Mouse (Mus musculus) midbrain, embryonic 10.5 days (tissue): ENCODE measurements around the gene Gsdme. TPM values are rescaled to one million over a fixed set of nuclear protein-coding genes. Genes with fewer than 3 reads are reported as not detected.

Experiments
- DNase-seq: peaks from one replicate; pipeline ENCODE4 v3.0.0-alpha.2; 2017; ENCODE audit warnings: low spot score
- H3K27ac ChIP-seq: fragments of 300-500 bp; sonication (generic); replicated peaks from 2 replicates; pipeline ENCODE4 v1.5.1; 2016; ENCODE audit warnings: mild to moderate bottlenecking
- H3K27me3 ChIP-seq: fragments of 300-500 bp; sonication (generic); 2 replicates; pipeline ENCODE4 v1.6.1; 2016; ENCODE audit warnings: low read depth, mild to moderate bottlenecking; ENCODE audit not compliant: poor library complexity, severe bottlenecking
- H3K36me3 ChIP-seq: fragments of 300-500 bp; sonication (generic); 2 replicates; pipeline ENCODE4 v1.6.1; 2016; ENCODE audit warnings: mild to moderate bottlenecking, moderate library complexity
- H3K4me1 ChIP-seq: fragments of 300-500 bp; sonication (generic); 2 replicates; pipeline ENCODE4 v1.6.1; 2016
- H3K4me3 ChIP-seq: fragments of 300-500 bp; sonication (generic); 2 replicates; pipeline ENCODE4 v1.5.1; 2016; ENCODE audit warnings: mild to moderate bottlenecking, moderate library complexity
- H3K9me3 ChIP-seq: fragments of 300-500 bp; sonication (generic); replicated peaks from 2 replicates; pipeline ENCODE4 v1.6.1; 2016; ENCODE audit warnings: mild to moderate bottlenecking
- WGBS: fragments of 180-500 bp; shearing (Covaris S2); methylation state at CpG from one replicate; pipeline ENCODE4 v1.1.7; 2016; 5-methylcytosine and 5-hydroxymethylcytosine counted together
- polyA plus RNA-seq: library from polyadenylated mRNA; unstranded; fragments of >200 nt; fragmentation: Nextera tagmentation; extraction: Ambion mirVana; gene quantifications from 2 replicates; pipeline ENCODE4 v1.2.1, GENCODE M21; 2016

The Gsdme gene
- polyA plus RNA-seq, 1 experiment from 2014 or later: 52.9 TPM

DNA sequence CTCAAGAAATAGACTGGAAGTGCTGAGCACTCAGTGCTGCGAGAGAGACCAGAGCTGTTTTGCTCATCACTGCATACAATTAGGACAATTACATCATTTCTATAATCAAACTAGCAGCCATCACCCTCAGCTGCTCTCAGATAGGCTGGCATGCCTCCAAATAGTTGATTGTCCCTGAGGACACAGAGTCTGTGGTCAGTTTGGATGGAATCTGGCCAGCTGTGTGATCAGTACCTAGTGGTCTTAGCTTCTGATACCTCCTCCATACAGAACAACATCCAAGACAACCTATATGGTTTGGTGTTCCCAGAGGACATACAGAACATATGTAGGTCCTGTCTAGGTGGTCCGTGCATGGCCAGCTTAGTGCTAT is 48.3 kb downstream of the Gsdme start:
- no peak overlapping the region for H3K4me3 ChIP-seq
- no peak for DNase-seq
- no peak overlapping the region for H3K27ac ChIP-seq
- H3K36me3 ChIP-seq: 0 out of 2 replicates have a peak, but pooled peaks cover 5% of the 10 kb centered on the region
- H3K27me3 ChIP-seq: no peaks in the 10 kb centered on the region
- no peaks in the 10 kb centered on the region for H3K9me3 ChIP-seq
- no peaks in the 10 kb centered on the region for H3K4me1 ChIP-seq
- 96% methylated on average over 2 of the region's 2 CpGs for WGBS

GRCm38 (mm10) chr6:50214711-50215372 is 48.8 kb downstream of the Gsdme start:
- H3K4me1 ChIP-seq: no peaks in the 10 kb centered on the region
- no peaks in the 10 kb centered on the region for H3K9me3 ChIP-seq
- H3K36me3 ChIP-seq: 0 out of 2 replicates have a peak, but pooled peaks cover 5% of the 10 kb centered on the region
- H3K4me3 ChIP-seq: no peak overlapping the region
- WGBS: 80% methylated on average over 2 of the region's 2 CpGs
- DNase-seq: no peak
- H3K27me3 ChIP-seq: no peaks in the 10 kb centered on the region
- H3K27ac ChIP-seq: no peak overlapping the region

GRCm38 (mm10) chr6:50205093-50205492 is 58.6 kb downstream of the Gsdme start:
- no peak for DNase-seq
- H3K4me3 ChIP-seq: no peak overlapping the region
- WGBS: 91% methylated on average over 4 of the region's 4 CpGs
- H3K36me3 ChIP-seq: no peaks in the 10 kb centered on the region
- no peaks in the 10 kb centered on the region for H3K9me3 ChIP-seq
- H3K27ac ChIP-seq: no peak overlapping the region
- no peaks in the 10 kb centered on the region for H3K4me1 ChIP-seq
- no peaks in the 10 kb centered on the region for H3K27me3 ChIP-seq

DNA sequence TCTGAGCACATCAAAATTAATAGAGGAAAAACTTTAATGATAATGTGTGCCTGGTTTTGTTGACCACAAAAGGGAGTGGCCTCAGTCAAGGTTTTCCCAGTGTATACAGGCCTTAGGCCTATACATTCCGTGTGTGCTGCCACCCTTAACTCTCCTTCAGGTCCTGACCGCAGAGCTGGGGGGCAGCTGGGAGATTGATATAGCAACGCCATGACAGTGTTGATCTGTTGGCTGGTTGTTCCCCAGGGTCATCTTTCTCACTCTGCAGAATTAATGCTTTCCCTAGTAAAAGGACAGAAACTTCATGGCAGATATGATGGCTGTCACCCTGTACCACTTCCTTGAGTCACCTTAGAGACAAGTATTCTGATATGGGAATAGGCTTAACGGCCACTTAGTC is 59.3 kb downstream of the Gsdme start:
- Histone ChIP-seq H3K4me1 (no peaks in the 10 kb centered on the region), H3K27ac (no peak overlapping the region), H3K36me3 (no peaks in the 10 kb centered on the region), H3K4me3 (no peak overlapping the region), H3K9me3 (no peaks in the 10 kb centered on the region), H3K27me3 (no peaks in the 10 kb centered on the region)
- 91% methylated on average over 4 of the region's 4 CpGs for WGBS
- DNase-seq: no peak

GRCm38 (mm10) chr6:50193851-50194250 is 69.8 kb downstream of the Gsdme start:
- WGBS: 89% methylated on average over 5 of the region's 5 CpGs
- H3K4me1 ChIP-seq: no peaks in the 10 kb centered on the region
- H3K36me3 ChIP-seq: peaks cover 55% of the 10 kb centered on the region
- no peak overlapping the region for H3K4me3 ChIP-seq
- DNase-seq: no peak
- no peaks in the 10 kb centered on the region for H3K27me3 ChIP-seq
- H3K9me3 ChIP-seq: no peaks in the 10 kb centered on the region
- H3K27ac ChIP-seq: no peak overlapping the region

- no peaks in the 10 kb centered on the region for H3K9me3 ChIP-seq
- H3K4me3 ChIP-seq: no peak overlapping the region
- no peaks in the 10 kb centered on the region for H3K4me1 ChIP-seq
- H3K36me3 ChIP-seq: peaks cover 48% of the 10 kb centered on the region
- no peak overlapping the region for H3K27ac ChIP-seq
- DNase-seq: no peak
- WGBS: 96% methylated on average over 3 of the region's 3 CpGs
- H3K27me3 ChIP-seq: no peaks in the 10 kb centered on the region
Measured at GRCm38 (mm10) chr6:50192822-50193221, 70.8 kb downstream of the Gsdme start.

DNA sequence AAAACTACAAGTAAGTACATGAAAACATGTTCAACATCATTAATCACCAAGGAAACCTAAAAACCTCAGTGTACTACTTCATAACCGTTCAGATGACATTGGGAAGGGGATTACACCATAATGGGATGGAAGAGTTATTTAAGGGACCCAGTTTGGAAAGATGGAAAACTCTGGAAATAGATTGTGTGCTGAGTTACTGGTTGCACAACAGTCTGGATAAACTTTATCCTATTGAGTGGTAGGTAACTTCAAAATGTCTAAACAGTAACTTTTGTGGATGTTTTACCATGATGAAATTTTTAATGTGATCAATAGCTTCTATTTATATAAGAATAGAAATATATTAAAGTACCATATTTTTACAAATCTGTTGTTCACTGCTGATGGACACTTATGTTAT is 71.5 kb downstream of the Gsdme start:
- H3K36me3 ChIP-seq: peaks cover 41% of the 10 kb centered on the region
- H3K4me1 ChIP-seq: no peaks in the 10 kb centered on the region
- no peak overlapping the region for H3K27ac ChIP-seq
- no peaks in the 10 kb centered on the region for H3K9me3 ChIP-seq
- 87% methylated on average over 1 of the region's 1 CpGs for WGBS
- no peak for DNase-seq
- H3K27me3 ChIP-seq: no peaks in the 10 kb centered on the region
- H3K4me3 ChIP-seq: no peak overlapping the region

DNA sequence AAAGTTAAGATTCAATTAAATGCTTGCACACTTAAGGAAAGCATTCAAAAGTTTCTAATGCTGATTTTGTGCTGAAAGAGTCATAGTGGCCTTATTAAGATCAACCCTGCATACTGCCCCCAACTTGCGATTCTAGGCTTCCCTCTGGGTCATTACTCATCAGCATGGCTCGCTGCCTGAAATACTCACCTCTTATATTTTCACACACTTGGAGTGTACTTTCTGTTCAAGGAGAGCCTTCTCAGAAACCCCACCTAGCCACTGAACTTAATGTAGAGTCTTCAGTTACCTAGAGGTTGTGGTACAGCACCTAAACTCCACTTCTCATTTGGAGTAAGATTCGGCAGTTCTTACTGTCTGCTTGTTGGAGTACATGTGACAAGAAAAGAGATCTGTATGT is 72.1 kb downstream of the Gsdme start:
- no peaks in the 10 kb centered on the region for H3K27me3 ChIP-seq
- 94% methylated on average over 3 of the region's 3 CpGs for WGBS

GRCm38 (mm10) chr6:50189376-50189775 is 74.3 kb downstream of the Gsdme start:
- no peak for DNase-seq
- no peaks in the 10 kb centered on the region for H3K27me3 ChIP-seq

More for the DNA sequence above, 72.1 kb downstream of the Gsdme start:
- Histone ChIP-seq H3K9me3 (no peaks in the 10 kb centered on the region), H3K27ac (no peak overlapping the region), H3K4me3 (no peak overlapping the region), H3K36me3 (peaks cover 37% of the 10 kb centered on the region), H3K4me1 (no peaks in the 10 kb centered on the region)
- DNase-seq: no peak

DNA sequence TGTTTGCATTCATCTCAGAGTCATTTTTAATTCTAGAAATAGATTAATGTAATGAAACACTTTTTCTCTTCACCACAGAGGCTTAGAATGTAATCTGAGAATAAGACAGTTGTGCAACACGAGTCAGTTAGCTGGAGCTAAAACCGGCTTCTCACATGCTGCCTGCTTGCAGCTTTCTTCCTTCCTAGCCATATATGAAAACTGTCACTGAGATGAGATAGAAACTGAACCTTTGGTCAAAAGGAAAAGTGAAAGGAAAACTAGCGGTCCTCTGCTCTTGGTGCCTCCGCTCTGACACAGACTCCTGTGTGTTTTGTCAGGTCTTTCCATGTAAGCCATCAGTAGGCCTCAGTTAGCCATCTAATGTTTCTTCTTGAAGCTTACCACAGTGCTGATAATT is 75.7 kb downstream of the Gsdme start:
- H3K4me3 ChIP-seq: no peak overlapping the region
- H3K4me1 ChIP-seq: no peaks in the 10 kb centered on the region
- no peak overlapping the region for H3K27ac ChIP-seq
- no peak for DNase-seq
- H3K9me3 ChIP-seq: no peaks in the 10 kb centered on the region
- WGBS: 94% methylated on average over 4 of the region's 4 CpGs
- peaks cover 44% of the 10 kb centered on the region for H3K36me3 ChIP-seq
- no peaks in the 10 kb centered on the region for H3K27me3 ChIP-seq

More at GRCm38 (mm10) chr6:50189376-50189775, 74.3 kb downstream of the Gsdme start:
- Histone ChIP-seq H3K9me3 (no peaks in the 10 kb centered on the region), H3K27ac (no peak overlapping the region), H3K36me3 (peaks cover 37% of the 10 kb centered on the region), H3K4me1 (no peaks in the 10 kb centered on the region), H3K4me3 (no peak overlapping the region)

DNA sequence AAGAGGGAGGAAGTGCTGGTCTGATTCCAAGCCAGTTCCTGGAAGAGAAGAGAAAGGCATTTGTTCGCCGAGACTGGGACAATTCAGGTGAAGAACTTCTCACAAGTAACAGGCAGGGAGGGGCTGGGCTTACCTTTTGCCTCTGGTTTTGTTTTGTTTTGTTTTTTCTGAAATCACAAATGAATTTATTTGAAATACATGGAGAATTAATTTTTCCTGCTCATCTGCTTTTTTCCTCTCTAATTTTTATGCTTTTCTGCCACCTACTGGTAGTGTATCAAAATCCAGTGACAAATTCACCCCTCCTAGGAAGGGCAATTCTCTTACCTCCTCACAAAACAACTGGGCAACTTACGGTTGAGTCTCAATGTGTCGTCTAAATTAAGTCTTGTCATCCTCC is 83.5 kb downstream of the Gsdme start:
- 87% methylated on average over 4 of the region's 4 CpGs for WGBS
- no peak for DNase-seq
- H3K9me3 ChIP-seq: no peaks in the 10 kb centered on the region

DNA sequence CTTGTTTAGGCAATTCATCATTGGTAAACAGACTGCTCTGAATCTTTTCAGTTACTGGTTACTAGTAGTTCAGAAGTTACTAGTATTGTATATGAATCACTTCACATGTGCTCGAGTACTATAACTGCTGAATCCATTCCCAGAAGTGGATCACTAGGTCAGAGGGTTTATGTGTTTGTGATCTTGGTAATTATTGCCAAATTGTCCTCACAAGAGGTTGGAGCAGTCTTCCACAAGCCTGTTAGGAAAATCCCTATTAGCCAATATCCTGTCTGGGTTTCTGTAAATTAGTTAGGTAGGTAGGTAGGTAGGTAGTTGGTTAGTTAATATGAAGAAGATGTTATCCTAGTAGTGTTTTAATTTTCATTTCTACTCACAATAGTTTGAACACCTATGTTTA is 87.9 kb downstream of the Gsdme start:
- H3K36me3 ChIP-seq: peaks cover 28% of the 10 kb centered on the region
- WGBS: 84% methylated on average over 1 of the region's 1 CpGs

More for the DNA sequence above, 83.5 kb downstream of the Gsdme start:
- H3K27me3 ChIP-seq: no peaks in the 10 kb centered on the region
- no peak overlapping the region for H3K27ac ChIP-seq
- H3K4me1 ChIP-seq: no peaks in the 10 kb centered on the region
- peaks cover 36% of the 10 kb centered on the region for H3K36me3 ChIP-seq
- H3K4me3 ChIP-seq: no peak overlapping the region

GRCm38 (mm10) chr6:50169771-50170170 is 93.9 kb downstream of the Gsdme start:
- Histone ChIP-seq H3K36me3 (peaks cover 32% of the 10 kb centered on the region), H3K4me3 (no peak overlapping the region), H3K9me3 (0 out of 2 replicates have a peak, but pooled peaks cover 4% of the 10 kb centered on the region)

More for the DNA sequence above, 87.9 kb downstream of the Gsdme start:
- no peak overlapping the region for H3K4me3 ChIP-seq
- H3K27me3 ChIP-seq: no peaks in the 10 kb centered on the region
- 0 out of 2 replicates have a peak, but pooled peaks cover 4% of the 10 kb centered on the region for H3K9me3 ChIP-seq
- no peaks in the 10 kb centered on the region for H3K4me1 ChIP-seq
- no peak for DNase-seq
- no peak overlapping the region for H3K27ac ChIP-seq

More at GRCm38 (mm10) chr6:50169771-50170170, 93.9 kb downstream of the Gsdme start:
- no peaks in the 10 kb centered on the region for H3K27me3 ChIP-seq
- DNase-seq: no peak
- H3K4me1 ChIP-seq: no peaks in the 10 kb centered on the region
- no peak overlapping the region for H3K27ac ChIP-seq
